Mouse (Mus musculus) C2C12 (cell line): ENCODE data around the gene Prdx2. TPM values are rescaled to one million over a fixed set of nuclear protein-coding genes. Genes with fewer than 3 reads are reported as not detected.
A peak's percentile ranks its signal among the peaks of the same experiment; 100 is the strongest.

Experiments
- H3K27me3 ChIP-seq: one replicate; pipeline ENCODE4 v1.6.1; 2011; ENCODE audit not compliant: control insufficient read depth, insufficient read depth, insufficient read length
- H3K36me3 ChIP-seq: one replicate; pipeline ENCODE4 v1.6.1; 2011; ENCODE audit not compliant: control insufficient read depth, insufficient read depth
- H3K4me3 ChIP-seq: one replicate; pipeline ENCODE4 v1.5.1; 2011; ENCODE audit warnings: mild to moderate bottlenecking, control low read depth; ENCODE audit not compliant: poor library complexity, insufficient read depth, severe bottlenecking
- H3K79me2 ChIP-seq: one replicate; pipeline ENCODE4 v1.6.1; 2011; ENCODE audit not compliant: control insufficient read depth, insufficient read depth
- H3K79me3 ChIP-seq: one replicate; pipeline ENCODE4 v1.6.1; 2011; ENCODE audit warnings: low read depth, control low read depth
- H3ac ChIP-seq: one replicate; pipeline ENCODE3; 2011; ENCODE audit warnings: low read depth; ENCODE audit not compliant: control insufficient read depth, insufficient read length
- CEBPB ChIP-seq: IDR thresholded peaks from one replicate; pipeline ENCODE4 v1.6.1; 2011; ENCODE audit warnings: low read depth, mild to moderate bottlenecking, control low read depth, moderate library complexity
- CTCF ChIP-seq: IDR thresholded peaks from one replicate; pipeline ENCODE4 v1.5.1; 2011; ENCODE audit not compliant: control insufficient read depth, insufficient read depth, insufficient read length
- FOSL1 ChIP-seq: IDR thresholded peaks from one replicate; pipeline ENCODE4 v1.8.0; 2011; ENCODE audit warnings: mild to moderate bottlenecking, low read length; ENCODE audit not compliant: poor library complexity, insufficient read depth, severe bottlenecking
- MAX ChIP-seq: IDR thresholded peaks from one replicate; pipeline ENCODE4 v1.6.1; 2011; ENCODE audit warnings: mild to moderate bottlenecking, control low read depth
- MYOD1 ChIP-seq: IDR thresholded peaks from one replicate; pipeline ENCODE4 v1.6.1; 2011; ENCODE audit warnings: low read depth; ENCODE audit not compliant: control insufficient read depth, insufficient read length
- MYOG ChIP-seq: IDR thresholded peaks from one replicate; pipeline ENCODE4 v1.6.1; 2011; ENCODE audit not compliant: control insufficient read depth, insufficient read length; ENCODE audit errors: extremely low read depth
- USF1 ChIP-seq: IDR thresholded peaks from one replicate; pipeline ENCODE4 v1.6.1; 2011; ENCODE audit warnings: low read depth, mild to moderate bottlenecking, control low read depth, moderate library complexity
- polyA plus RNA-seq: library from polyadenylated mRNA; unstranded; fragments of >200 nt; fragmentation: generic; extraction: Trizol; gene quantifications from one replicate; pipeline ENCODE4 v1.2.1, GENCODE M21; 2012; ENCODE audit warnings: missing spikeins

Prdx2 gene
- polyA plus RNA-seq, 1 experiment, result 609 TPM

DNA sequence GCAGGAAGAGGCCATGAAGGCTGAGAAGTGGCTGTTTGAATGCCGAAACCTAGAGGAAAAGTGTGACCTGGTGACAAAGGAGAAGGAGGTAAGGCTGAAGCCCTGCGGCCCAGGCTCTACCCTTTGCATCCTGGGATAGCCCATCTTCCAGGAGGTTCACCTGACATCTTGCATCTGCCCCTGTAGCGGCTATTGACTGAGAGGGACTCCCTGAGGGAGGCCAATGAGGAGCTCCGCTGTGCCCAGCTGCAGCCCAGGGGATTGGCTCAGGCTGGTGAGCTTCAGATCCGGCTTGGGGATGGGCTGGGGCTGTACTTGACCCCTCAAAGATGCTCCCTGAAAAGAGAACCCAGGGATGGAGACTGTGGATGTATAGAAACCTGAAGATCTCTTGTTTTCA is 27.6 kb downstream of the Prdx2 start:
- Histone ChIP-seq H3K27me3 (no peaks in the 10 kb centered on the region), H3K4me3 (no peak overlapping the region), H3ac (no peak overlapping the region), H3K79me2 (no peaks in the 10 kb centered on the region), H3K79me3 (no peaks in the 10 kb centered on the region), H3K36me3 (no peaks in the 10 kb centered on the region)
- TF ChIP-seq MAX (no peak), CTCF (no peak), MYOD1 (no peak), MYOG (no peak)

DNA sequence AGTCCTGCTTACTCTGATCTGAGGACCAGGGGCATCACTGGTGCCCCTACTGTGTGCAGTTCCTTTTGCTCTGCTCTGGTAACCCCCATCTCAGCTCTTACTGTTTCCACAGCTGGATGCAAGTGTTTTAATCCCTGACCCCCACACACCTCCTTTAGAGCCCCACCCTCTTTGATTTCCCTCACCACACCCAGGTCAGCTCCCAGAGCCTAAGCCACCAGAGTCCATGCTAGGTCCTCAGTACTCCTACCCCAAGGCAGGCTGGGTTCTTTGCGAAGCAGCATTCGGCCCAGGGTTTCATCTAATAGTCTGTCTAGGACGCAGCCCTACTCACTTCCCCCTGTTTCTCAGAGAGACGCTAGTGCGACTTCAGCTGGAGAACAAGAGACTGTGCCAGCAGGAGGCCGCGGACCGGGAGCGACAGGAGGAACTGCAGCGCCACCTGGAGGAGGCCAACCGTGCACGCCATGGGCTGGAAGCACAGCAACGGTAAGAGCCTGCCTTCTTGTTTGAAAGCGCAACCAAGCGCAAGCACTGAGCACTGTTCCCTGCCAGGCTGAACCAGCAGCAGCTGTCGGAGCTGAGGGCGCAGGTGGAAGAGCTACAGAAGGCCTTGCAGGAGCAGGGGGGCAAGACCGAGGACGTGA is 28.4 kb downstream of the Prdx2 start:
- Histone ChIP-seq H3K79me2 (no peaks in the 10 kb centered on the region), H3K79me3 (no peaks in the 10 kb centered on the region), H3K4me3 (no peak overlapping the region), H3ac (peak overlapping the region; percentile 47), H3K27me3 (no peaks in the 10 kb centered on the region), H3K36me3 (no peaks in the 10 kb centered on the region)
- TF ChIP-seq MYOG (no peak), CTCF (peak; percentile 96), USF1 (no peak), MAX (peak; percentile 34), MYOD1 (no peak), CEBPB (no peak), FOSL1 (no peak)

DNA sequence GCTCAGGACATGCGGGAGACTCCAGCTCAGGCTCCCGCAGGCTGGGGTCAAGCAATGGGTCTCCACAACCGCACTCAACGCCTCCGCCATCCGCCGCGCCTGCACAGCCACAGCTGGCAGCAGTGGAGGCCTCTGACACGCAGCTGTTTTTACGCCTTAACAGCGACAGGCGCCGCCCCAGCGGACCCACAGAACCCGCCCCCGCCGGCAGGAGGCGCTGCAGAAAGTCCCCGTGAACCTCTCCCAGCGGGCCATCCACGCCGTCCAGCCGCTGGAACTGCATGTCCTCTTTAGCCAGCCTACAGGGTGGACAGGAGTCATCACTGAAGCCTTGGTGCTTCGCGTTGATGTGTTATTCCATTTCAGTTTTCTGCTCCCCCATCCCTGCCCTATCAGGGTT is 38.3 kb downstream of the Prdx2 start:
- H3K36me3 ChIP-seq, result no peaks in the 10 kb centered on the region
- H3K79me3 ChIP-seq, result no peaks in the 10 kb centered on the region
- no peak overlapping the region for H3K4me3 ChIP-seq
- TF ChIP-seq MYOD1, result no peak
- TF ChIP-seq CEBPB, result no peak
- no peak for TF ChIP-seq MAX
- TF ChIP-seq USF1, result no peak
- TF ChIP-seq CTCF, result no peak
- no peak for TF ChIP-seq MYOG
- TF ChIP-seq FOSL1, result no peak
- no peak overlapping the region for H3ac ChIP-seq
- peaks cover 6% of the 10 kb centered on the region for H3K27me3 ChIP-seq
- no peaks in the 10 kb centered on the region for H3K79me2 ChIP-seq

DNA sequence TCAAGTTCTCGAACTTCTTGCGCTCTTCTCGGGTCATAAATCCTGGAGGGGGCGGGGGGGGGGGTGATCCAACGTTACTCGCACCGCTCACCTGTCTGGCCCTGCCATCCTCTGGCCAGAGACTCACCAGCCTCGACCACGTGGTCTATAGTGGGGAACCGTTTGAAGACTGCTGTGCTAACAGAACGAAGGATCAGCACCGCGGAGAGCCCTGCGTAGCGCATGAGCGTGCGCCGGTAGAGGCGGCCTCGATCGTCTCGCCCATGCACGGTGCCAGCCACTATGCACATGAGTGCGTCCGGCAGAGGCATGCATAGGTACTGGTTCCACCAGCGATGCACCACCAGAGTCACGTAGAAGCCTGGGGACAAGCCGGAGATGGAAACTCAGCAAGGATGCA is 41.9 kb downstream of the Prdx2 start:
- Histone ChIP-seq H3K27me3 (peaks cover 11% of the 10 kb centered on the region), H3K36me3 (no peaks in the 10 kb centered on the region), H3K4me3 (no peak overlapping the region), H3K79me3 (no peaks in the 10 kb centered on the region), H3K79me2 (no peaks in the 10 kb centered on the region), H3ac (no peak overlapping the region)
- TF ChIP-seq CEBPB, result no peak
- TF ChIP-seq USF1, result no peak
- TF ChIP-seq MYOD1, result no peak
- TF ChIP-seq FOSL1, result no peak
- TF ChIP-seq MAX, result no peak

DNA sequence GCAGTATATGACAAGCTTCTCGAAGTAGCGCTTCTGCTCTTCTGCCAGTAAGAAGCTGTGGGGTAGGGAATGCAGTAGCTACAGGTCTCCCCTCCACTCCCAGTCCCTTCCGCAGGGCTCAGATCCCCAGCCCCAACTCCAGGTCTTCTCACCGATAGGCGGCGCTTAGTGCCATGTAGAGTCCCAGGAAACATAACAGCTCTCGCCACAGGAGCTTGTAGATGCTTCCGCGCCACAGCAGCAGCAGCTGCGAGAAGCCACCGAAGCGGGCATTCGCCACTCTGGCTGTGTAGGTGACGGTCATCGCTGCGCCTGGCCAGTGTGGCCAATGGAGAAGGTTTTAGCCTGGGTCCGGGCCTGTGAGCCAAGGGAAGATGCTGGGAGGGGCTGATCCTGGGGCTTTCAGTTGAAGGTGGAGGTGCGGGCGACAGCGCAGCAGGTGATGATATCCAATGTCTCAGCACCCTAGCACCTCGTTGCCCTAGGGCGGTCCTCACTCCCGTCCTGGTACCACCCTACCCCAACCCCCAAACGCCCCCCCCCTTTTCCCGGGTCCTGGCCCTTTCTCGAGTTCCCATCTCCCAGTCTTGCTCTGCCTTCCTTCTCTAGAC is 43.9 kb downstream of the Prdx2 start:
- Histone ChIP-seq H3K79me3 (no peaks in the 10 kb centered on the region), H3K79me2 (no peaks in the 10 kb centered on the region), H3K4me3 (no peak overlapping the region), H3K27me3 (peaks cover 11% of the 10 kb centered on the region), H3K36me3 (peaks cover 1% of the 10 kb centered on the region), H3ac (peak overlapping the region; percentile 12)
- TF ChIP-seq MAX (no peak), CTCF (peak; percentile 17), CEBPB (no peak), MYOD1 (no peak), FOSL1 (no peak), USF1 (no peak), MYOG (no peak)

DNA sequence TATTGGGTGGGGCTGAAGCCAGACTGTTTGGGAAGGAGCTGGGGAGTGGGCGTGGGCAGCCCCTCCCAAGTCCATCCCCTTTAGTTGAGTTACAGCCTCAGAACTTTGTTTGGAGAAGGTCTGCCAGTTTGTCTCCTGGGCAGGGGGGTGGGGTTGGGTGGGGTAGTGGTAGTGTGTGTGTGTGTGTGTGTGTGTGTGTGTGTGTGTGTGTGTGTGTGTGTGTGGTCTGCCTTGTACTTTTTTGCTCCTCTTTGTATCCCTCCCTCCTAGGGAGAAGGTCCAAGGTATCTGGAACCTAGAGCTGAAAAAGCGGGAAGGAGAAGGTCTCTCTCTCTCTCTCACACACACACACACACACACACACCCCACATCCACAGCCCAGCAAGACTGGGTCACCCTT is 45.0 kb downstream of the Prdx2 start, which contains the start of gene Best2:
Gene Best2, minus strand, starts transcription at position 101 of the 400 bp plus-strand sequence.
- H3K27me3 ChIP-seq, result peaks cover 11% of the 10 kb centered on the region

More for the DNA sequence above, 45.0 kb downstream of the Prdx2 start, which contains the start of gene Best2:
- Histone ChIP-seq H3K79me3 (no peaks in the 10 kb centered on the region), H3K4me3 (no peak within 1 kb of the TSS), H3K36me3 (peaks cover 12% of the 10 kb centered on the region), H3ac (peak within 1 kb of the TSS; percentile 12), H3K79me2 (no peaks in the 10 kb centered on the region)
- TF ChIP-seq MAX (no peak), CTCF (no peak), USF1 (no peak), MYOD1 (no peak), FOSL1 (no peak), MYOG (no peak)
